In genomic region chr2:155524378-155524777, GRCm38 (mm10) we compare ENCODE assay signal across 15 mouse cellular contexts. TPM values are rescaled to one million over a fixed set of nuclear protein-coding genes. Genes with fewer than 3 reads are reported as not detected.
"Had no signal": no experiment of that assay in that cellular context is flagged by ENCODE, and none has a peak within 500 bp of the region (broad histone marks: within the 10 kb centered on the region; RNA-seq: fewer than 3 reads in every experiment).

No protein-coding gene starts in this region.

- H3K9ac ChIP-seq: intestine, embryonic 15.5 days; liver, embryonic 12.5 days; lung, embryonic 15.5 days; neural tube, embryonic 12.5 days had no signal

- H3K9me3 ChIP-seq: intestine, embryonic 15.5 days; limb, embryonic 10.5 days; liver, embryonic 12.5 days; lung, embryonic 15.5 days; midbrain, embryonic 10.5 days; neural tube, embryonic 12.5 days had no signal

- H3K27me3 ChIP-seq: intestine, embryonic 15.5 days; liver, embryonic 12.5 days; lung, embryonic 15.5 days; neural tube, embryonic 12.5 days had no signal

- H3K36me3 ChIP-seq: intestine, embryonic 15.5 days; limb, embryonic 10.5 days; lung, embryonic 15.5 days; midbrain, embryonic 10.5 days; neural tube, embryonic 12.5 days had no signal

- H3K27ac ChIP-seq: intestine, embryonic 15.5 days; kidney, postnatal 0 days; limb, embryonic 10.5 days; liver, embryonic 12.5 days; lung, embryonic 15.5 days; midbrain, embryonic 10.5 days; neural tube, embryonic 12.5 days had no signal

- DNase-seq: kidney, adult 2 months; kidney, postnatal 4 days; lung, postnatal 14 days; midbrain, embryonic 14.5 days; right cerebral cortex, postnatal 4 days; spleen, adult 18-20 months; thymus, postnatal 4 days had no signal

- ATAC-seq: intestine, embryonic 15.5 days; liver, embryonic 12.5 days had no signal

- H3K4me1 ChIP-seq: intestine, embryonic 15.5 days; limb, embryonic 10.5 days; lung, embryonic 15.5 days; midbrain, embryonic 10.5 days; neural tube, embryonic 12.5 days had no signal

- H3K4me3 ChIP-seq: intestine, embryonic 15.5 days; limb, embryonic 10.5 days; liver, embryonic 12.5 days; lung, embryonic 15.5 days; midbrain, embryonic 10.5 days; neural tube, embryonic 12.5 days had no signal

RNA-seq across cellular contexts. Expression of gene Ggt7, which starts 6.3 kb away (rescaled TPM):
- total RNA-seq: neutrophil, adult 5-6 weeks had no signal
